Mouse (Mus musculus) stomach, embryonic 16.5 days (tissue): ENCODE measurements at regions not wholly inside any gene's neighbourhood (a gene's known extent, or its start where the extent isn't known, plus 50 kb on each side); places are given as distances from the start of the nearest gene placed in this dataset.

Experiments
- ATAC-seq: fragments of 200-750 bp; cut with Nextera tagmentation; 2 replicates; pipeline ENCODE4 v1.8.0; 2017; ENCODE audit warnings: moderate number of reproducible peaks, moderate TSS enrichment; ENCODE audit not compliant: insufficient read depth, low FRiP score
- H3K27ac ChIP-seq: fragments of 300-500 bp; sonication (generic); 2 replicates; pipeline ENCODE4 v1.5.1; 2014; ENCODE audit warnings: low read length
- H3K27me3 ChIP-seq: fragments of 300-500 bp; sonication (generic); 2 replicates; pipeline ENCODE4 v1.6.1; 2014; ENCODE audit warnings: low read length, control low read depth, mixed read lengths; ENCODE audit not compliant: control insufficient read depth, insufficient read depth
- H3K36me3 ChIP-seq: fragments of 300-500 bp; sonication (generic); 2 replicates; pipeline ENCODE4 v1.6.1; 2014; ENCODE audit warnings: low read length; ENCODE audit not compliant: control insufficient read depth, insufficient read depth
- H3K4me1 ChIP-seq: fragments of 300-500 bp; sonication (generic); 2 replicates; pipeline ENCODE4 v1.6.1; 2014; ENCODE audit warnings: low read length, control low read depth, mixed read lengths; ENCODE audit not compliant: control insufficient read depth, insufficient read depth
- H3K4me2 ChIP-seq: fragments of 300-500 bp; sonication (generic); 2 replicates; pipeline ENCODE4 v1.6.1; 2014; ENCODE audit warnings: low read depth, low read length, mixed read lengths
- H3K4me3 ChIP-seq: fragments of 300-500 bp; sonication (generic); replicated peaks from 2 replicates; pipeline ENCODE4 v1.5.1; 2014; ENCODE audit warnings: mild to moderate bottlenecking, low read length
- H3K9ac ChIP-seq: fragments of 300-500 bp; sonication (generic); 2 replicates; pipeline ENCODE4 v1.6.1; 2014; ENCODE audit warnings: low read length
- H3K9me3 ChIP-seq: fragments of 300-500 bp; sonication (generic); replicated peaks from 2 replicates; pipeline ENCODE4 v1.6.1; 2016; ENCODE audit warnings: low read length, control low read depth; ENCODE audit not compliant: control insufficient read depth
- WGBS: fragments of 180-500 bp; shearing (Covaris S2); extraction: QIAGEN DNeasy Blood & Tissue Kit; methylation state at CpG from one replicate; pipeline ENCODE4 v1.1.7; 2014; 5-methylcytosine and 5-hydroxymethylcytosine counted together

DNA sequence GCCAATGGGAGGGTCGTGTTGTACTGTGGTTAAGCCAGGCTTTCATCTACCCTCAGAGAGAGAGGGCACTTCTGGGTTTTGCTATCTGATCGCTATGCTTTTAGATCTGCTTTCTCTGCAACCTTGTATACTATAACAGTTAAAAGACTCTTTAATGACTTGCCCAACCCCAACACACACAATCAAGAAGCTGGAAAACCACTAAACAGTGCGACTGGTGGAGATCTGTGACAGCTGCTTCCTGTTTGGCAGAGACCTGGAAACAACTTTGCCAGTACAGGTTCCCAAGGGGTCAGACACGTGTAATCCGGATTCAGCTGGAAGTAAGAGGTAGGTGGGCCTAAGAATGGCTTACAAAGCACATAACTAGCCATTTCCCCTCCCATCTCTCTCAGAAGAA, 208.6 kb upstream of the Amigo2 start:
- Histone ChIP-seq H3K9me3 (no peaks in the 10 kb centered on the region), H3K4me1 (no peaks in the 10 kb centered on the region), H3K4me3 (no peak overlapping the region), H3K9ac (no peak overlapping the region), H3K4me2 (no peak overlapping the region), H3K27me3 (no peaks in the 10 kb centered on the region), H3K36me3 (no peaks in the 10 kb centered on the region), H3K27ac (no peak overlapping the region)
- ATAC-seq, result no peak
- WGBS, result 49% methylated on average over 5 of the region's 5 CpGs

DNA sequence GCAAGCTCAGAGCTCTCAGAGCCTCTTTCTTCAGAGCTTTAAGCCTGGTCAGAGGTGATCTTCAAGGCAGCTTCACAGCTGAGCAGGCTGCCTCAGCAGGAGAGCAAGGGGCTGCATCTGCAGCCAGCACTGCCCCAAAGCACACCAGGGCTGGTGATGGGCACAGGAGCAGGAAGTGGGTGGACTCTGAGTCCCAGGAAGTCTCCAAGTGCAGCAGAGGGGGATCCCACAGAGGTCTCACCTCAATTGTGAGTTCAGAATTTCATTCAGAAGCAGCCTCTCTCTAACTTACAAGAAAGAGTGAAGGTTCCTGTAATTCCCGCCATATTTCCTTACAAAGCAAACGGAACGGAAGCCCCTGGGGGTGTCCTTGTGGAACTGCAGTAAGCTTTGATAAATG, 202.6 kb upstream of the Amigo2 start:
- no peak for ATAC-seq
- H3K4me3 ChIP-seq, result no peak overlapping the region
- H3K36me3 ChIP-seq, result no peaks in the 10 kb centered on the region
- H3K9ac ChIP-seq, result no peak overlapping the region
- H3K27ac ChIP-seq, result no peak overlapping the region
- no peaks in the 10 kb centered on the region for H3K27me3 ChIP-seq
- no peak overlapping the region for H3K4me2 ChIP-seq
- H3K4me1 ChIP-seq, result no peaks in the 10 kb centered on the region
- 77% methylated on average over 3 of the region's 3 CpGs for WGBS
- no peaks in the 10 kb centered on the region for H3K9me3 ChIP-seq

GRCm38 (mm10) chr15:97449001-97449400, 201.9 kb upstream of the Amigo2 start:
- Histone ChIP-seq H3K9me3 (no peaks in the 10 kb centered on the region), H3K27me3 (no peaks in the 10 kb centered on the region), H3K9ac (no peak overlapping the region), H3K4me2 (no peak overlapping the region), H3K4me3 (no peak overlapping the region), H3K4me1 (no peaks in the 10 kb centered on the region), H3K27ac (no peak overlapping the region), H3K36me3 (no peaks in the 10 kb centered on the region)
- WGBS, result 79% methylated on average over 6 of the region's 6 CpGs
- ATAC-seq, result no peak

- ATAC-seq, result no peak
- H3K36me3 ChIP-seq, result no peaks in the 10 kb centered on the region
- WGBS, result 59% methylated on average over 5 of the region's 5 CpGs
Observed at GRCm38 (mm10) chr15:97448243-97448880, 201.3 kb upstream of the Amigo2 start.

DNA sequence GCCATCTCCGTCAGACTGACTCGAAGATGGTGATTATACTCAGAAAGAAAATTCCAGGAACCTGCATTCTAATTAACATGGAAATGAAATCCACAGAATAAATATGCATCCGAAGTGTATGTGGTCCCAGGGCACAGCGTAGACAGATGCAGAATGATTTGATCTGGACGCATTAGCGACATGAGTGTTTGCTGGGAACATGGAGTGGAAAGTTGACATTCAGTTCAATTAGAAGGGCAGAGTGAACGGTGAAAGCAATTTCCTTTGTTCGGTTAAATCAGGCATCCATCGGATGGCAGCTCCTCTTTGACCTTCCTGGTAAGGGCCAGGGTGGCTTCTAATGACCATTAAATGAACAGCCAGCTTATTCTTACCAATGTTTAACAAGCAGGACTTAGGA, 199.1 kb upstream of the Amigo2 start:
- WGBS, result 74% methylated on average over 9 of the region's 9 CpGs
- Histone ChIP-seq H3K4me1 (no peaks in the 10 kb centered on the region), H3K9me3 (no peaks in the 10 kb centered on the region), H3K9ac (no peak overlapping the region), H3K27ac (no peak overlapping the region), H3K4me2 (no peak overlapping the region), H3K4me3 (no peak overlapping the region), H3K27me3 (no peaks in the 10 kb centered on the region), H3K36me3 (no peaks in the 10 kb centered on the region)
- ATAC-seq, result no peak

More at GRCm38 (mm10) chr15:97448243-97448880, 201.3 kb upstream of the Amigo2 start:
- H3K9ac ChIP-seq, result no peak overlapping the region
- no peaks in the 10 kb centered on the region for H3K27me3 ChIP-seq
- no peaks in the 10 kb centered on the region for H3K4me1 ChIP-seq
- H3K4me2 ChIP-seq, result no peak overlapping the region
- no peaks in the 10 kb centered on the region for H3K9me3 ChIP-seq
- no peak overlapping the region for H3K27ac ChIP-seq
- no peak overlapping the region for H3K4me3 ChIP-seq

GRCm38 (mm10) chr15:97438235-97438760, 191.2 kb upstream of the Amigo2 start:
- Histone ChIP-seq H3K4me1 (no peaks in the 10 kb centered on the region), H3K9ac (no peak overlapping the region), H3K27me3 (no peaks in the 10 kb centered on the region), H3K4me3 (no peak overlapping the region), H3K4me2 (no peak overlapping the region), H3K36me3 (no peaks in the 10 kb centered on the region), H3K27ac (no peak overlapping the region), H3K9me3 (no peaks in the 10 kb centered on the region; the same call in 1 of the 2 replicates)
- whole genome bisulfite sequencing, result 88% methylated on average over 5 of the region's 5 CpGs
- no peak for ATAC-seq
